ENCODE assay signal across 15 mouse cellular contexts in the genomic region with DNA sequence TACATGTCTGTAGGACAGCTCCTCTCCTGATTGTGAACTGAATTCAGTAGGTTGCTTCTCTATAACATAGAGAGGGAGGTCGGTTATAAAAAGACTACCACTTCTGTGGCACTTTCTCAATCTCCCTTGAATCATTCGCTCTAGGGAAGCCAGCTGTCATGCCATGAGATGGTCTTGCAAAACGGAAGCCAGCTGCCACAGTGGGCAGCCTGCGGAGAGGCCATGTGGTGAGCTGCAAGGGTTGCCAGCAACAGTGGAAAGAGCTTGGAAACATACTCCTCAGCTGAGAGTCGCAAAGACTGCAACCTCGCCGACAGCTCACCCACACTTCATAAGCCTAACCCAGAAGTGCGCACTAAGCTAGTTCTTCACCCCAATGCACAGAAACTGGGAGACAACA. TPM values are rescaled to one million over a fixed set of nuclear protein-coding genes. Genes with fewer than 3 reads are reported as not detected.
A peak's percentile ranks its signal among the peaks of the same experiment; 100 is the strongest.
DNase-seq lines count a peak whose midpoint lies in the region; ATAC-seq and TF ChIP-seq lines count a peak whose summit lies in the region.
"Had no signal": no experiment of that assay in that cellular context is flagged by ENCODE, and none has a peak within 500 bp of the region (broad histone marks: within the 10 kb centered on the region; RNA-seq: fewer than 3 reads in every experiment).

No protein-coding gene starts in this region.

- TF ChIP-seq CTCF in hindbrain, postnatal 0 days (IDR thresholded peaks at IDR 0.05; ENCODE audit: low read depth) = no peak

- H3K9me3 ChIP-seq in hindbrain, postnatal 0 days (ENCODE audit: low read length) = no peaks in the 10 kb centered on the region
- H3K9me3 ChIP-seq in hindbrain, embryonic 12.5 days (replicated peaks) = no peaks in the 10 kb centered on the region
- H3K9me3 ChIP-seq in kidney, embryonic 15.5 days (replicated peaks) = no peaks in the 10 kb centered on the region
- H3K9me3 ChIP-seq in intestine, embryonic 15.5 days = no peaks in the 10 kb centered on the region
- H3K9me3 ChIP-seq: forebrain, embryonic 13.5 days; heart, embryonic 13.5 days; limb, embryonic 15.5 days had no signal

- H3K4me2 ChIP-seq in hindbrain, postnatal 0 days (ENCODE audit: low read depth, low read length) = no peak overlapping the region
- no peak overlapping the region for H3K4me2 ChIP-seq in hindbrain, embryonic 12.5 days (replicated peaks)
- no peak overlapping the region for H3K4me2 ChIP-seq in kidney, embryonic 15.5 days
- no peak overlapping the region for H3K4me2 ChIP-seq in intestine, embryonic 15.5 days (replicated peaks)
- H3K4me2 ChIP-seq: forebrain, embryonic 13.5 days; heart, embryonic 13.5 days; limb, embryonic 15.5 days had no signal

- intact Hi-C loops in left cerebral cortex, postnatal 4 days (cut with DNase I) = no loop called here
- intact Hi-C loops in heart, postnatal 25 days (cut with DNase I) = no loop called here

- H3K4me1 ChIP-seq in hindbrain, postnatal 0 days (ENCODE audit: insufficient read depth, low read length) = no peaks in the 10 kb centered on the region; the same call in 1 of the 2 replicates
- H3K4me1 ChIP-seq in hindbrain, embryonic 12.5 days = no peaks in the 10 kb centered on the region
- no peaks in the 10 kb centered on the region for H3K4me1 ChIP-seq in kidney, embryonic 15.5 days
- H3K4me1 ChIP-seq in intestine, embryonic 15.5 days (replicated peaks) = no peaks in the 10 kb centered on the region
- H3K4me1 ChIP-seq: forebrain, embryonic 13.5 days; heart, embryonic 13.5 days; limb, embryonic 15.5 days had no signal

- H3K9ac ChIP-seq in hindbrain, postnatal 0 days (replicated peaks; ENCODE audit: low read length) = no peak overlapping the region
- H3K9ac ChIP-seq in hindbrain, embryonic 12.5 days = no peak overlapping the region
- no peak overlapping the region for H3K9ac ChIP-seq in kidney, embryonic 15.5 days
- no peak overlapping the region for H3K9ac ChIP-seq in intestine, embryonic 15.5 days
- H3K9ac ChIP-seq: forebrain, embryonic 13.5 days; heart, embryonic 13.5 days; limb, embryonic 15.5 days had no signal

- peak; percentile 88 for ATAC-seq in hindbrain, postnatal 0 days
- ATAC-seq in hindbrain, embryonic 12.5 days (ENCODE audit: low FRiP score) = no peak
- no peak for ATAC-seq in kidney, embryonic 15.5 days (replicated peaks; ENCODE audit: low FRiP score)
- ATAC-seq in intestine, embryonic 15.5 days = no peak
- ATAC-seq: forebrain, embryonic 13.5 days; intestine, postnatal 0 days had no signal

- DNase-seq in hindbrain, postnatal 0 days (ENCODE audit: low spot score) = peak; percentile 79
- peak; percentile 62 for DNase-seq in cerebellum, adult 11 months
- peak; percentile 67 to 76 for DNase-seq in cerebellum, postnatal 36 days
- DNase-seq in left cerebral cortex, postnatal 4 days = peak; percentile 89
- DNase-seq in heart, postnatal 25 days (ENCODE audit: low spot score) = no peak
- DNase-seq: adrenal gland, postnatal 25 days; lung, postnatal 14 days; thymus, postnatal 14 days had no signal

- no peaks in the 10 kb centered on the region for H3K27me3 ChIP-seq in hindbrain, postnatal 0 days (ENCODE audit: insufficient read depth, low read length)
- no peaks in the 10 kb centered on the region for H3K27me3 ChIP-seq in hindbrain, embryonic 12.5 days
- no peaks in the 10 kb centered on the region for H3K27me3 ChIP-seq in kidney, embryonic 15.5 days
- no peaks in the 10 kb centered on the region for H3K27me3 ChIP-seq in intestine, embryonic 15.5 days (replicated peaks)
- H3K27me3 ChIP-seq: forebrain, embryonic 13.5 days; heart, embryonic 13.5 days; limb, embryonic 15.5 days had no signal

- H3K36me3 ChIP-seq in hindbrain, postnatal 0 days (ENCODE audit: insufficient read depth, low read length) = no peaks in the 10 kb centered on the region
- no peaks in the 10 kb centered on the region for H3K36me3 ChIP-seq in hindbrain, embryonic 12.5 days
- H3K36me3 ChIP-seq in kidney, embryonic 15.5 days = no peaks in the 10 kb centered on the region
- no peaks in the 10 kb centered on the region for H3K36me3 ChIP-seq in intestine, embryonic 15.5 days
- H3K36me3 ChIP-seq: heart, embryonic 13.5 days; limb, embryonic 15.5 days had no signal

- 35% methylated on average over 8 of the region's 8 CpGs for WGBS in hindbrain, postnatal 0 days
- WGBS in hindbrain, embryonic 12.5 days = 66% methylated on average over 8 of the region's 8 CpGs
- 71% methylated on average over 8 of the region's 8 CpGs for WGBS in kidney, embryonic 15.5 days
- 70% methylated on average over 8 of the region's 8 CpGs for WGBS in intestine, embryonic 15.5 days

- no peak overlapping the region for H3K27ac ChIP-seq in hindbrain, postnatal 0 days
- H3K27ac ChIP-seq in hindbrain, embryonic 12.5 days = no peak overlapping the region
- H3K27ac ChIP-seq in kidney, embryonic 15.5 days = no peak overlapping the region
- H3K27ac ChIP-seq in intestine, embryonic 15.5 days = no peak overlapping the region
- H3K27ac ChIP-seq: forebrain, embryonic 13.5 days; heart, embryonic 13.5 days; limb, embryonic 15.5 days had no signal

- no peak overlapping the region for H3K4me3 ChIP-seq in hindbrain, postnatal 0 days (ENCODE audit: low read length)
- H3K4me3 ChIP-seq in hindbrain, embryonic 12.5 days = no peak overlapping the region
- H3K4me3 ChIP-seq in kidney, embryonic 15.5 days (replicated peaks) = no peak overlapping the region
- no peak overlapping the region for H3K4me3 ChIP-seq in intestine, embryonic 15.5 days (replicated peaks)
- H3K4me3 ChIP-seq: forebrain, embryonic 13.5 days; heart, embryonic 13.5 days; limb, embryonic 15.5 days had no signal

RNA-seq across cellular contexts. Expression of gene Cdh20, which starts 13.8 kb away (rescaled TPM):
- 17.0 and 18.3 TPM in 2 replicates for total RNA-seq in hindbrain, postnatal 0 days (2014; rRNA removed)
- polyA plus RNA-seq in hindbrain, postnatal 0 days (2015; fragmentation: Nextera tagmentation; extraction: Ambion mirVana) = 4.6 and 5.6 TPM in 2 replicates
- polyA plus RNA-seq in hindbrain, embryonic 12.5 days (2016; fragmentation: Nextera tagmentation; extraction: Ambion mirVana) = 1.4 and 1.5 TPM in 2 replicates
- 10 to 100 TPM; 15.8 to 17.2 TPM for total RNA-seq in left cerebral cortex, postnatal 4 days (2021)
- total RNA-seq in heart, postnatal 25 days (2021) = 1 to 10 TPM; 1.0 to 1.5 TPM
- polyA plus RNA-seq in kidney, embryonic 15.5 days (2015; fragmentation: Nextera tagmentation; extraction: Ambion mirVana) = 0.05 and 0.12 TPM in 2 replicates
- polyA plus RNA-seq in intestine, embryonic 15.5 days (2015; fragmentation: Nextera tagmentation; extraction: Ambion mirVana) = 0.19 and 0.23 TPM in 2 replicates
